In the genomic region with DNA sequence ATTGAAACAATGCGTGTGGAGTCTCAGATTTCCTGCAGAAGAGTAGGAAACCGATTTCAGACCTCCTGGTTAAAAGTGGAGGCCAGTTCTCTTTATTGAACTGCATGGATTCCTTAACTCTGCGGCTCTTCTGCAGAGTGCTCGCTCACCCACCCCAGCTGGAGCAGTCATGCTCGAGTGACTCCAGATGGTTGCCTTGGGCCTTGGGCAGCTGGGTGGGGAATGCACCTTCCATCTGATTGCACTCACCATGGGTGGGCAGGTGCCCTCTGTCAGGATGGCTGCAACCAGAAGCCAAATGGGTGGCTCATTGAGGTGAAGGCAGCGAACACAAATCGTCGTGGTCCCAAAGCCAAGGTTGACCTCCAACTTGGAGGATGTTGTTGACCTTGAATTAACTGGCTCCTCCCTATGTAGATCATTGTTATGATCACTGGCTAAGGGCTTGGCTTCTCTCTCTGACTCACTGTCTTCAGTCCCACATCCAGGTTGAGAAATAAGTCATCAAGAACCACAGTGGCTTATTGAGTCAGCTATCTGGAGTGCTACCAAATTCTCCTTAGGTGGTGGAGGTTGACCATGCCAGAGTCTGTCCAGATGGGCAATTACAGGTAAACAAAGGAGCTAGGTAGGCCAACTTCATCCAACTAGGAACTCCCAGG, we compare ENCODE assay signal across 19 mouse cellular contexts.
A peak's percentile ranks its signal among the peaks of the same experiment; 100 is the strongest.
DNase-seq lines count a peak whose midpoint lies in the region; ATAC-seq lines count a peak whose summit lies in the region.
"Had no signal": no experiment of that assay in that cellular context is flagged by ENCODE, and none has a peak within 500 bp of the region (broad histone marks: within the 10 kb centered on the region; RNA-seq: fewer than 3 reads in every experiment).

No protein-coding gene starts in this region.

- H3K36me3 ChIP-seq in kidney, embryonic 15.5 days, result no peaks in the 10 kb centered on the region
- no peaks in the 10 kb centered on the region for H3K36me3 ChIP-seq in embryonic facial prominence, embryonic 14.5 days (ENCODE audit: control insufficient read depth, insufficient read depth, low read length)
- H3K36me3 ChIP-seq: heart, embryonic 13.5 days had no signal

- peak overlapping the region; percentile 76 for H3K27ac ChIP-seq in kidney, embryonic 15.5 days
- H3K27ac ChIP-seq in embryonic facial prominence, embryonic 14.5 days (replicated peaks; ENCODE audit: low read depth, low read length), result no peak overlapping the region
- H3K27ac ChIP-seq: heart, embryonic 13.5 days; layer of hippocampus, adult 2 months; macrophage had no signal

- 26% methylated on average over 8 of the region's 8 CpGs for WGBS in kidney, embryonic 15.5 days
- WGBS in embryonic facial prominence, embryonic 14.5 days, result 44% methylated on average over 8 of the region's 8 CpGs

- H3K9me3 ChIP-seq in kidney, embryonic 15.5 days (replicated peaks), result no peaks in the 10 kb centered on the region; the same call in 1 of the 2 replicates
- H3K9me3 ChIP-seq in embryonic facial prominence, embryonic 14.5 days (ENCODE audit: control insufficient read depth, low read length), result 0 out of 2 replicates have a peak, but pooled peaks cover 6% of the 10 kb centered on the region
- H3K9me3 ChIP-seq: heart, embryonic 13.5 days had no signal

- DNase-seq in embryo, embryonic 11 days, result peak; percentile 7
- DNase-seq in embryo, embryonic 9.5 days (ENCODE audit: extremely low spot score), result no peak
- no peak for DNase-seq in kidney, adult 8-10 months
- DNase-seq in 3134 (ENCODE audit: extremely low read depth, insufficient read length, low spot score), result peak; percentile 6
- peak; percentile 7 for DNase-seq in embryonic facial prominence, embryonic 14.5 days (ENCODE audit: low spot score)
- DNase-seq in gastrocnemius, postnatal 10 days, result no peak
- DNase-seq in lung, postnatal 14 days, result no peak
- DNase-seq: adrenal gland, adult 8-10 months; cerebellum, adult 2 months; forebrain, postnatal 0 days; gastrocnemius, postnatal 36 days; lung, adult 18-20 months; midbrain, embryonic 14.5 days; right cerebral cortex, postnatal 25 days had no signal

- H3K4me2 ChIP-seq in kidney, embryonic 15.5 days, result no peak overlapping the region
- no peak overlapping the region for H3K4me2 ChIP-seq in embryonic facial prominence, embryonic 14.5 days (ENCODE audit: low read depth, low read length)
- H3K4me2 ChIP-seq: heart, embryonic 13.5 days had no signal

- no peak overlapping the region for H3K4me3 ChIP-seq in kidney, embryonic 15.5 days (replicated peaks)
- H3K4me3 ChIP-seq in embryonic facial prominence, embryonic 14.5 days (ENCODE audit: low read depth, low read length), result no peak overlapping the region
- H3K4me3 ChIP-seq: erythroblast, embryonic 14.5 days; heart, embryonic 13.5 days; layer of hippocampus, adult 2 months had no signal

- H3K27me3 ChIP-seq in kidney, embryonic 15.5 days, result no peaks in the 10 kb centered on the region
- no peaks in the 10 kb centered on the region for H3K27me3 ChIP-seq in embryonic facial prominence, embryonic 14.5 days (replicated peaks; ENCODE audit: control insufficient read depth, insufficient read depth, low read length)
- H3K27me3 ChIP-seq: heart, embryonic 13.5 days had no signal

- H3K9ac ChIP-seq in kidney, embryonic 15.5 days, result no peak overlapping the region
- no peak overlapping the region for H3K9ac ChIP-seq in embryonic facial prominence, embryonic 14.5 days (ENCODE audit: low read depth, low read length)
- H3K9ac ChIP-seq: forebrain, postnatal 0 days; heart, embryonic 13.5 days had no signal

- ATAC-seq in kidney, embryonic 15.5 days (replicated peaks; ENCODE audit: low FRiP score), result peak; percentile 69; the same call in 1 of the 2 replicates
- ATAC-seq in embryonic facial prominence, embryonic 14.5 days (ENCODE audit: low read depth), result no peak
- ATAC-seq: forebrain, postnatal 0 days had no signal

- peaks cover 13% of the 10 kb centered on the region for H3K4me1 ChIP-seq in kidney, embryonic 15.5 days
- peaks cover 8% of the 10 kb centered on the region for H3K4me1 ChIP-seq in embryonic facial prominence, embryonic 14.5 days (ENCODE audit: control insufficient read depth, insufficient read depth, low read length)
- H3K4me1 ChIP-seq: heart, embryonic 13.5 days had no signal

Comparison
In these comparisons a context has a peak if more than half of its experiments do, and no peak if none do; other contexts are left out.
1. DNase-seq: peak in embryo, embryonic 11 days (single experiment), 3134 (single experiment) and embryonic facial prominence, embryonic 14.5 days (single experiment); none in embryo, embryonic 9.5 days (single experiment), kidney, adult 8-10 months (0 of 2), gastrocnemius, postnatal 10 days (single experiment) and lung, postnatal 14 days (single experiment).